ENCODE assay signal across 26 mouse cellular contexts in genomic region chr2:93529602-93530001, GRCm38 (mm10). TPM values are rescaled to one million over a fixed set of nuclear protein-coding genes. Genes with fewer than 3 reads are reported as not detected.
DNase-seq lines count a peak whose midpoint lies in the region; ATAC-seq and TF ChIP-seq lines count a peak whose summit lies in the region.
"Had no signal": no experiment of that assay in that cellular context is flagged by ENCODE, and none has a peak within 500 bp of the region (broad histone marks: within the 10 kb centered on the region; RNA-seq: fewer than 3 reads in every experiment).

No protein-coding gene starts in this region.

- H3K9ac ChIP-seq in intestine, embryonic 15.5 days, result no peak overlapping the region
- H3K9ac ChIP-seq in intestine, postnatal 0 days (ENCODE audit: low read depth, low read length), result no peak overlapping the region
- H3K9ac ChIP-seq in lung, embryonic 14.5 days, result no peak overlapping the region
- H3K9ac ChIP-seq: forebrain, postnatal 0 days; hindbrain, embryonic 13.5 days; liver, postnatal 0 days; neural tube, embryonic 12.5 days had no signal

- ATAC-seq in frontal cortex, adult (ENCODE audit: low TSS enrichment), result peak; percentile 70
- ATAC-seq in intestine, embryonic 15.5 days, result no peak
- no peak for ATAC-seq in intestine, postnatal 0 days
- ATAC-seq in lung, embryonic 14.5 days (ENCODE audit: insufficient read depth), result no peak
- ATAC-seq: forebrain, postnatal 0 days; liver, postnatal 0 days had no signal

- no peaks in the 10 kb centered on the region; the same call in 1 of the 2 replicates for H3K4me1 ChIP-seq in intestine, embryonic 15.5 days (replicated peaks)
- no peaks in the 10 kb centered on the region for H3K4me1 ChIP-seq in intestine, postnatal 0 days (replicated peaks; ENCODE audit: control insufficient read depth, insufficient read depth, low read length)
- no peaks in the 10 kb centered on the region for H3K4me1 ChIP-seq in lung, embryonic 14.5 days (ENCODE audit: insufficient read depth)
- H3K4me1 ChIP-seq: hindbrain, embryonic 13.5 days; megakaryocyte, embryonic 14.5 days; neural tube, embryonic 12.5 days had no signal

- 33% methylated on average over 4 of the region's 4 CpGs for WGBS in intestine, embryonic 15.5 days
- WGBS in intestine, postnatal 0 days, result 47% methylated on average over 4 of the region's 4 CpGs
- WGBS in lung, embryonic 14.5 days, result 31% methylated on average over 4 of the region's 4 CpGs

- H3K27me3 ChIP-seq in intestine, embryonic 15.5 days (replicated peaks), result no peaks in the 10 kb centered on the region
- no peaks in the 10 kb centered on the region for H3K27me3 ChIP-seq in intestine, postnatal 0 days (replicated peaks; ENCODE audit: control insufficient read depth, insufficient read depth, low read length)
- no peaks in the 10 kb centered on the region for H3K27me3 ChIP-seq in lung, embryonic 14.5 days (ENCODE audit: insufficient read depth, low read length)
- H3K27me3 ChIP-seq: hindbrain, embryonic 13.5 days; neural tube, embryonic 12.5 days had no signal

- H3K27ac ChIP-seq in intestine, embryonic 15.5 days, result 0 out of 2 replicates have a peak overlapping the region, but pooled peaks have one; percentile 41
- H3K27ac ChIP-seq in intestine, postnatal 0 days (ENCODE audit: low read depth, low read length), result no peak overlapping the region
- no peak overlapping the region for H3K27ac ChIP-seq in lung, embryonic 14.5 days (ENCODE audit: low read depth)
- H3K27ac ChIP-seq: hindbrain, embryonic 13.5 days; neural tube, embryonic 12.5 days had no signal

- H3K9me3 ChIP-seq in intestine, embryonic 15.5 days, result no peaks in the 10 kb centered on the region
- H3K9me3 ChIP-seq in intestine, postnatal 0 days (ENCODE audit: control insufficient read depth), result no peaks in the 10 kb centered on the region
- H3K9me3 ChIP-seq in lung, embryonic 14.5 days (ENCODE audit: low read depth, low read length), result no peaks in the 10 kb centered on the region
- H3K9me3 ChIP-seq: hindbrain, embryonic 13.5 days; megakaryocyte, embryonic 14.5 days; neural tube, embryonic 12.5 days had no signal

- no peak overlapping the region for H3K4me2 ChIP-seq in intestine, embryonic 15.5 days (replicated peaks)
- H3K4me2 ChIP-seq in intestine, postnatal 0 days (replicated peaks; ENCODE audit: low read depth), result no peak overlapping the region
- no peak overlapping the region for H3K4me2 ChIP-seq in lung, embryonic 14.5 days
- H3K4me2 ChIP-seq: heart, embryonic 11.5 days; hindbrain, embryonic 13.5 days; liver, embryonic 11.5 days; neural tube, embryonic 12.5 days had no signal

- no peak for DNase-seq in frontal cortex, postnatal 25 days (ENCODE audit: low spot score in 2 of 2)
- peak; percentile 40 for DNase-seq in lung, embryonic 14.5 days
- no peak for DNase-seq in lung, postnatal 14 days
- DNase-seq in brain, adult 2 months (ENCODE audit: low read depth, low spot score), result peak; percentile 36
- DNase-seq in layer of hippocampus, adult 9-11 months, result no peak
- DNase-seq: adrenal gland, postnatal 14 days; cerebellum, adult 9-10 months; forebrain, postnatal 0 days; gastrocnemius, postnatal 36 days; left cerebral cortex, postnatal 4 days; liver, postnatal 0 days; lung, postnatal 36 days; midbrain, embryonic 14.5 days; thymus, adult 2 months; thymus, postnatal 4 days had no signal

- H3K36me3 ChIP-seq in intestine, embryonic 15.5 days, result no peaks in the 10 kb centered on the region
- H3K36me3 ChIP-seq in intestine, postnatal 0 days (ENCODE audit: control insufficient read depth, insufficient read depth), result no peaks in the 10 kb centered on the region
- no peaks in the 10 kb centered on the region for H3K36me3 ChIP-seq in lung, embryonic 14.5 days (ENCODE audit: insufficient read depth)
- H3K36me3 ChIP-seq: hindbrain, embryonic 13.5 days; neural tube, embryonic 12.5 days had no signal

- H3K4me3 ChIP-seq in intestine, embryonic 15.5 days (replicated peaks), result no peak overlapping the region
- no peak overlapping the region for H3K4me3 ChIP-seq in intestine, postnatal 0 days (ENCODE audit: low read depth, low read length)
- no peak overlapping the region for H3K4me3 ChIP-seq in lung, embryonic 14.5 days (ENCODE audit: low read depth, low read length)
- H3K4me3 ChIP-seq: hindbrain, embryonic 13.5 days; megakaryocyte, embryonic 14.5 days; neural tube, embryonic 12.5 days had no signal

- TF ChIP-seq CTCF in intestine, postnatal 0 days (IDR thresholded peaks at IDR 0.05; ENCODE audit: low read depth), result no peak
- no peak for TF ChIP-seq CTCF in lung, embryonic 14.5 days (IDR thresholded peaks at IDR 0.05; ENCODE audit: low read depth)

RNA-seq across cellular contexts. Expression of gene Gm10803, which starts 30.8 kb away (rescaled TPM):
- polyA plus RNA-seq in intestine, embryonic 15.5 days (2015; fragmentation: Nextera tagmentation; extraction: Ambion mirVana), result not detected in 2 replicates
- polyA plus RNA-seq in intestine, postnatal 0 days (2015; fragmentation: Nextera tagmentation; extraction: Ambion mirVana), result not detected in 2 replicates
- not detected in 2 replicates for polyA plus RNA-seq in lung, embryonic 14.5 days (2014; fragmentation: Nextera tagmentation; extraction: Ambion mirVana)
- polyA plus RNA-seq: brain, embryonic 14.5 days; forebrain, postnatal 0 days; heart, embryonic 11.5 days; hindbrain, embryonic 13.5 days; large intestine, adult 2 months; liver, embryonic 11.5 days; liver, postnatal 0 days; midbrain, embryonic 14.5 days; neural tube, embryonic 12.5 days; stomach, embryonic 16.5 days; thymus, adult 2 months had no signal

Comparison
In these comparisons a context has a peak if more than half of its experiments do, and no peak if none do; other contexts are left out.
1. DNase-seq: peak in lung, embryonic 14.5 days (single experiment) and brain, adult 2 months (single experiment); none in frontal cortex, postnatal 25 days (0 of 2), lung, postnatal 14 days (single experiment) and layer of hippocampus, adult 9-11 months (single experiment).